Mouse (Mus musculus) heart, adult 2 months (tissue): ENCODE data around the gene Tusc1. TPM values are rescaled to one million over a fixed set of nuclear protein-coding genes. Genes with fewer than 3 reads are reported as not detected.

Source experiments
- DNase-seq, 2 experiments: peaks; one replicate each; pipeline ENCODE4 v3.0.0; 2021
- H3K27ac ChIP-seq: fragments of 200-600 bp; 2 replicates; pipeline ENCODE4 v1.8.1; 2022
- H3K27me3 ChIP-seq: fragments of 200-500 bp; 2 replicates; pipeline ENCODE4 v1.6.1; 2012; ENCODE audit warnings: mild to moderate bottlenecking, low read length, inconsistent platforms, mixed read lengths; ENCODE audit not compliant: control insufficient read depth, insufficient read depth
- H3K36me3 ChIP-seq: fragments of 200-500 bp; 2 replicates; pipeline ENCODE4 v1.6.1; 2012; ENCODE audit warnings: low read length, inconsistent platforms; ENCODE audit not compliant: control insufficient read depth, insufficient read depth
- H3K4me1 ChIP-seq: fragments of 200-500 bp; 2 replicates; pipeline ENCODE4 v1.6.1; 2011; ENCODE audit warnings: low read length; ENCODE audit not compliant: control insufficient read depth, insufficient read depth
- H3K4me3 ChIP-seq: fragments of 200-600 bp; 2 replicates; pipeline ENCODE4 v1.8.1; 2022
- H3K79me2 ChIP-seq: fragments of 200-500 bp; replicated peaks from 2 replicates; pipeline ENCODE4 v1.6.1; 2012; ENCODE audit warnings: mild to moderate bottlenecking, inconsistent platforms, low read length, moderate library complexity, mixed read lengths; ENCODE audit not compliant: control insufficient read depth, insufficient read depth
- H3K9ac ChIP-seq: fragments of 200-500 bp; 2 replicates; pipeline ENCODE4 v1.6.1; 2012; ENCODE audit warnings: low read depth, mild to moderate bottlenecking, control low read depth, inconsistent platforms, low read length, mixed read lengths
- CTCF ChIP-seq: fragments of 200-600 bp; IDR thresholded peaks from 2 replicates; pipeline ENCODE4 v1.8.1; 2022; ENCODE audit warnings: antibody characterized with exemption, mild to moderate bottlenecking, moderate library complexity
- EP300 ChIP-seq: fragments of 200-500 bp; IDR thresholded peaks from 2 replicates; pipeline ENCODE4 v1.6.1; 2011; ENCODE audit warnings: low read depth, low read length, control low read depth; ENCODE audit not compliant: insufficient read depth
- POLR2A ChIP-seq: fragments of 200-500 bp; IDR thresholded peaks from 2 replicates; pipeline ENCODE4 v1.6.1; 2011; ENCODE audit warnings: mild to moderate bottlenecking, low read depth, low read length, control low read depth; ENCODE audit not compliant: insufficient read depth
- WGBS: fragments of 180-500 bp; shearing (Covaris S2); methylation state at CpG from one replicate; pipeline ENCODE4 v1.1.7; 2018; 5-methylcytosine and 5-hydroxymethylcytosine counted together
- intact Hi-C: fragments of 180-260 bp; cut with DNase I; formaldehyde crosslinking; loops from one replicate; pipeline ENCODE4 v1.15.1; 2025
- long read RNA-seq: library from polyadenylated mRNA; stranded (forward); transcript quantifications from one replicate; pipeline ENCODE4 v2.0.0, GENCODE M21; 2021
- polyA plus RNA-seq: library from polyadenylated mRNA; depleted of rRNA; stranded (reverse); fragments of >200 nt; gene quantifications from 2 replicates; pipeline ENCODE4 v1.2.3, GENCODE M21; 2012; rRNA removed
- total RNA-seq, 2 experiments: library from RNA; stranded (reverse); gene quantifications; 2 replicates each; pipeline ENCODE4 v1.2.3; 2021

Tusc1 gene
- total RNA-seq, result 1 to 10 TPM; 3.6 to 5.4 TPM
- 1.4 and 1.7 TPM in 2 replicates for polyA plus RNA-seq
- long read RNA-seq, partial matches to known transcripts, result 0 of 2 reads
- long read RNA-seq, other reads (novel, unspliced or antisense), result 0 of 2 reads

DNA sequence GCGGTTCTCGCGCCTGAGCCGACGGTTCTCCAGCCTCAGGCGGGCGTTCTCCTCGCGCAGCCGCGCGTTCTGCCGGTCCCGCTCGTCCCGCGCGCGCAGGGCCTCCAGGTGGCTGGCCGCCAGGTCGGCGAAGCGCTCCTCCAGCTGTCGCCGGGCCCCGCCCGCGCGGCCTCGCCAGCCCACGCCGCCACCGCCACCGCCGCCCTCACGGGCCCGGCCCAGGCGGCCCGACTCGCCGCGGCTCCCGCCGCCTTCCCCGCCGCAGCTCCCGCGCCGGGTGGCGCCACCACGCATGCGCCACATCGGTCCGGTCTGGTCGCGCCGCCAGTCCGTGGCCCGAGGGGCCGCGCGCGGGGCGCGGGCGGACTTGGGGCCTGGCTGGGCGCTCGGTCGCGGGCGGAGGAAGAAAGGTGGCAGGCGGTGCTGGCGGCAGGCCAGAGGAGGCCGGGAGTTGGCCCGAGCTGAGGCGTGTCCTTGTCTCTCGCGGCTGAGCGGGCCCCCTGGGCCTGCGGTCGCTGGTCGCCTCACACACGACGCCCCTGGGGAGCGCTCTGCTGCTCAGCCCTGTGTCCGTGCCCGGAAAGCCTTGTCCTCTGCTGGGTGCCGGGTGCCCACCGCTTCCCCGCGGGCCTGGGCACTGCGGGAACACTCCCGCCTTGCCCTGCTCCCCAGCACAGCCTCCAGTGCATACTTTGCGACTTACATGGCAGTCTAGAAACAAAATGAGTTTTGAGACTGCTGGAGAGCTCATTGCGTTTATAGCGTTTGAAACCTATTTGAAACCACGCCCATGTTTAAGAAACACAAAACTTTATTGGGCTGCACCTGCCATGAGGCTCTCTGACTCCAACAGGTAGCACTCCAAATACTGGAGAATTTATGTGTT, at the start of gene Tusc1:
Gene Tusc1, minus strand, starts transcription at position 394 of the 886 bp plus-strand sequence.
- Histone ChIP-seq H3K4me3 (peak within 1 kb of the TSS; percentile 86), H3K36me3 (no peaks in the 10 kb centered on the region), H3K9ac (peak within 1 kb of the TSS; percentile 87), H3K27ac (peak within 1 kb of the TSS; percentile 90), H3K4me1 (0 out of 2 replicates have a peak, but pooled peaks cover 1% of the 10 kb centered on the region), H3K27me3 (no peaks in the 10 kb centered on the region), H3K79me2 (no peaks in the 10 kb centered on the region)
- under 1% methylated on average over 76 of the region's 97 CpGs for whole genome bisulfite sequencing
- intact Hi-C loops, result no loop called here
- TF ChIP-seq POLR2A, result no peak
- TF ChIP-seq CTCF, result no peak
- no peak for TF ChIP-seq EP300
- peak; percentile 90 for DNase-seq

DNA sequence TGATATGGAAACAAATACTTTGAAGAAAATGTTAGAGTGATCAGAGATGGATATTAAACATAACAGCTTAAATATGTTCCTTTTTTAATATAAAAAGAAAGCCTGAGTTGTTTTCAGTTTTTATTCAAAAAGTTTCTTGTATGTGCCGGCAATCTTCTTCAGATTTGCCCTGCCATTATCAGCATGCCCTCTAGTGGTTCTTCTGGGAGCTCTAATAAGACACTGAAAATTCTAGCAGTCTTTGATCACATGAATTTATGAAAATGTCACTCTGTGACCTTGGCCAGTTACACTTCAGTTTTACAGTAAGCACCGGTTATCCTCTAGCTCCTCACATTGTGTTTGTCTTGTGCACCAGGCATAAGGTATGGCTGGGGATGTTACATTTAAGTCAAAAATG, 17.6 kb upstream of the Tusc1 start:
- TF ChIP-seq CTCF (peak; percentile 67), POLR2A (no peak)
- Histone ChIP-seq H3K27ac (no peak overlapping the region), H3K79me2 (no peaks in the 10 kb centered on the region), H3K4me3 (no peak overlapping the region), H3K9ac (no peak overlapping the region), H3K4me1 (no peaks in the 10 kb centered on the region), H3K36me3 (no peaks in the 10 kb centered on the region), H3K27me3 (no peaks in the 10 kb centered on the region)
- intact Hi-C loops, result no loop called here
- 34% methylated on average over 2 of the region's 2 CpGs for WGBS
- no peak for DNase-seq

DNA sequence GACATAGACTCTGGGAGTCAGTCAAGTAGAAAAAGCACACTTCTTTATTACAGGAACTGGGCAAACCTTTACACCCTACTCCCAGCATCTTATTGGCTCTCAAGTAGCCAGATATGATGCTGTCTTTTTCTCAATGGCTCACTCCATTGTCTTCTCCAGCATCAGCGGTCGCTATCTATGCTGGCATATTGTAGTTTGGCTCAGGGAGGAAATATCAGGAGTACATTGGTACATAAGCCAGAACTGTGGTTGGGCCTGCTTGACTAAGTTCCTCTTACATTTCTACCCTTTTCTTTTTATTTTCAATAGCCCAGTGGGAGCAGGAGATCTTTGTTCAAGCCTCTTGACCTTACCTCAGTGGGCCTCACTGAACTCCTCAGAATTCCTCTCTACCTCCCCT, 9.0 kb upstream of the Tusc1 start:
- Histone ChIP-seq H3K9ac (no peak overlapping the region), H3K4me3 (no peak overlapping the region), H3K27me3 (no peaks in the 10 kb centered on the region), H3K36me3 (no peaks in the 10 kb centered on the region), H3K4me1 (no peaks in the 10 kb centered on the region), H3K79me2 (no peaks in the 10 kb centered on the region), H3K27ac (no peak overlapping the region)
- TF ChIP-seq CTCF, result no peak
- intact Hi-C loops, result no loop called here
- DNase-seq, result no peak
- 83% methylated on average over 2 of the region's 2 CpGs for WGBS

DNA sequence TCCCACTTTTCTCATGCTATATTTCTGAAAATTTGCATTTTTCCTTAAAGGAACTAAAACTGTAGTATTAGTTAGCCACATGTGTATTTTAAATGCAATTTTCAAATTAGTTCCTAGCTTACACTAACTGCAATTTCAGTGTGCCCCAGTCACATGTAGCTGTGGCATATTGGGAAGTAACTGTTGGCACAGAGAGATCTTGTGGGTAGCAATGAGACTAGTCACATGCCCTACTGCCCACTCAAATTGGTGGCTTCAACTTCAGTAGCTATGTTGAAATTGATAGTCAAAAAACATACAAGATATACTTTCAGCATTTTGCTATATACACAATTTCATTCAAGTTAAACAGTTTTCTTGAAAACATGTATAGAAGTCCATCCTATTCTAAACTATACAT, 6.3 kb upstream of the Tusc1 start:
- intact Hi-C loops, result no loop called here
- H3K36me3 ChIP-seq, result no peaks in the 10 kb centered on the region
- H3K4me3 ChIP-seq, result no peak overlapping the region
- no peak overlapping the region for H3K27ac ChIP-seq
- no peak for TF ChIP-seq EP300
- TF ChIP-seq POLR2A, result no peak
- no peak for TF ChIP-seq CTCF
- no peak overlapping the region for H3K9ac ChIP-seq
- H3K27me3 ChIP-seq, result no peaks in the 10 kb centered on the region
- DNase-seq, result no peak
- H3K4me1 ChIP-seq, result no peaks in the 10 kb centered on the region
- no peaks in the 10 kb centered on the region for H3K79me2 ChIP-seq

DNA sequence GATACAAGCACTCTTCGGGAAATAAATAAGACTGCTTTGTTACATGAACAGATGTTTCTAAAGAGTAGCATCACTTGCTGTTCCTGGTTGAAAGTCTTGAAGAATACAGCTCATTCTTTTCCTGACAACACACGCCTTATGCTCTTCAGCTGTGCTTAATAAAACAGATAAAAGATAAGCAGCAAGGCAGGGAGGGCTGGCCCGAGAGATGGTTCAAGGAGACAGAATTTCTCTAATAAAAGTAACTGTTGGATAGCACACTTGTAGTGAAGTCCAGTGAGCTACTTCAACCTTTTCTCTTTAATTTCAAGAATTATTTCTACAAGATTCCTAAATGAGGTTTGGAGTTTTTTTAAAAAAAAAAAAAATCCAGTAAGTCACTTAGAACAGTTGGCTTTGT, 2.7 kb upstream of the Tusc1 start:
- DNase-seq, result no peak
- Histone ChIP-seq H3K4me3 (no peak overlapping the region), H3K27ac (no peak overlapping the region), H3K9ac (no peak overlapping the region), H3K27me3 (no peaks in the 10 kb centered on the region), H3K4me1 (0 out of 2 replicates have a peak, but pooled peaks cover 1% of the 10 kb centered on the region), H3K36me3 (no peaks in the 10 kb centered on the region), H3K79me2 (no peaks in the 10 kb centered on the region)
- TF ChIP-seq CTCF (no peak), POLR2A (no peak), EP300 (no peak)
- 53% methylated on average over 3 of the region's 3 CpGs for WGBS
- intact Hi-C loops, result no loop called here

DNA sequence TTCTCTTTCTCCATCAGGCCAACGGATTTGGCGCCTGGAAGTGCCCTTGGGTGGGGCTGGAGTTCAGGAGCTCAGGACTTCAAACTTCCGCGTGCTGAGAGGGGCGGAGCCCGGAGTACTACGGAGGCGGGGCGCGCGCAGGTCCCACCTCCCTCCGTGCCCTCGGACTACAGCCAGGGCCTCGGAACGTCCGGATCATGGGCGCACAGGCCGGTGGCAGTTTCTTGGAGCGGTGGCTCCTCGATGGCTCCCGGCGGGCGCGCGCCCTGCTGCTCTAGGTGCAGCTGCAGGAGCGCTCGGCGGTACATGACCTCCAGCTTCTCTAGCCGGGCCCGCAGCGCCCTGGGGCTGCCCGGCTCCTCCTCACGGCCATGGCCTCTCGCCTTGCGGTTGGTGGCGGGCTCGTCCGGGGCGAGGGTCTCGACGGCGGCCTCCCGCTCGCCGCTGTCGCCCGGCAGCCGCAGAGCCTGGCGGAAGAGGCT, 634 bp downstream of the Tusc1 start:
- under 1% methylated on average over 49 of the region's 49 CpGs for WGBS
- H3K4me3 ChIP-seq, result peak overlapping the region; percentile 86
- H3K9ac ChIP-seq, result peak overlapping the region; percentile 87
- TF ChIP-seq EP300 (0 out of 2 replicates have a peak, but pooled peaks have one; percentile 38), POLR2A (peak; percentile 75), CTCF (no peak)
- 0 out of 2 replicates have a peak, but pooled peaks cover 1% of the 10 kb centered on the region for H3K4me1 ChIP-seq
- peak; percentile 91 to 93 for DNase-seq
- H3K36me3 ChIP-seq, result no peaks in the 10 kb centered on the region
- no peaks in the 10 kb centered on the region for H3K79me2 ChIP-seq
- H3K27me3 ChIP-seq, result no peaks in the 10 kb centered on the region
- intact Hi-C loops, result no loop called here
- peak overlapping the region; percentile 90 for H3K27ac ChIP-seq
